Mouse (Mus musculus): ENCODE measurements at regions not wholly inside any gene's neighbourhood (a gene's known extent, or its start where the extent isn't known, plus 50 kb on each side); places are given as distances from the start of the nearest gene placed in this dataset.

GRCm38 (mm10) chr12:79890887-79891286, 221.9 kb downstream of the Zfp36l1 start:
- H3K79me3 ChIP-seq (ENCODE audit: low read depth) = no peaks in the 10 kb centered on the region
- no peaks in the 10 kb centered on the region for H3K36me3 ChIP-seq (ENCODE audit: control insufficient read depth, insufficient read depth)
- TF ChIP-seq CTCF (IDR thresholded peaks at IDR 0.05; ENCODE audit: control insufficient read depth, insufficient read depth, insufficient read length) (no peak), MAX (IDR thresholded peaks at IDR 0.05) (no peak), MYOG (IDR thresholded peaks at IDR 0.05; ENCODE audit: control insufficient read depth, extremely low read depth, insufficient read length) (no peak), USF1 (IDR thresholded peaks at IDR 0.05; ENCODE audit: low read depth) (no peak), CEBPB (IDR thresholded peaks at IDR 0.05; ENCODE audit: low read depth) (no peak)
- H3ac ChIP-seq (ENCODE audit: control insufficient read depth, insufficient read length, low read depth) = no peak overlapping the region
- H3K27me3 ChIP-seq (ENCODE audit: control insufficient read depth, insufficient read depth, insufficient read length) = no peaks in the 10 kb centered on the region
- no peaks in the 10 kb centered on the region for H3K79me2 ChIP-seq (ENCODE audit: control insufficient read depth, insufficient read depth)
- H3K4me3 ChIP-seq (ENCODE audit: insufficient read depth, poor library complexity, severe bottlenecking) = no peak overlapping the region

DNA sequence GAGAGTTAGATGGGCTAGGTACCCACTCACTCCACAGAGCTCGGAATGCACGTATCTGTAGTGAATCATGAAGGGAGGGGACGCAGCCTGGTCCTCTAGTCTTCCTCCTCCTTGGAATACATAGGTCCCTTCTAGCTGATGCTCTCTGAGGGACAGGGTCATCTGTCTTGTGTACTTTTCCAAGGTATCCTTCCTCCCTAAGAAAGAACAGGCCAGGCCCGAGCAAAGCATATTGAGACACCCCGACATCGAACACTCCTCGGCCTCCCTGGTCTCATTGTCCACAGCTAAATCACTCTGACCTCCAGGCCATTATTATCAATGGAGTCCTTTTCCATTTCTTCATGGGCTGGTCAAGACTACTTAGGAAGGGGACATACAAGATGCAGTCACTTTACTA, 222.5 kb downstream of the Zfp36l1 start:
- Histone ChIP-seq H3K36me3 (ENCODE audit: control insufficient read depth, insufficient read depth) (no peaks in the 10 kb centered on the region), H3K79me2 (ENCODE audit: control insufficient read depth, insufficient read depth) (no peaks in the 10 kb centered on the region), H3ac (ENCODE audit: control insufficient read depth, insufficient read length, low read depth) (no peak overlapping the region), H3K79me3 (ENCODE audit: low read depth) (no peaks in the 10 kb centered on the region), H3K4me3 (ENCODE audit: insufficient read depth, poor library complexity, severe bottlenecking) (no peak overlapping the region), H3K27me3 (ENCODE audit: control insufficient read depth, insufficient read depth, insufficient read length) (no peaks in the 10 kb centered on the region)
- TF ChIP-seq USF1 (IDR thresholded peaks at IDR 0.05; ENCODE audit: low read depth) = no peak
- no peak for TF ChIP-seq MYOG (IDR thresholded peaks at IDR 0.05; ENCODE audit: control insufficient read depth, extremely low read depth, insufficient read length)
- TF ChIP-seq CTCF (IDR thresholded peaks at IDR 0.05; ENCODE audit: control insufficient read depth, insufficient read depth, insufficient read length) = no peak
- TF ChIP-seq FOSL1 (IDR thresholded peaks at IDR 0.05; ENCODE audit: insufficient read depth, low read length, poor library complexity, severe bottlenecking) = no peak

- Histone ChIP-seq H3K79me3 (ENCODE audit: low read depth) (no peaks in the 10 kb centered on the region), H3K79me2 (ENCODE audit: control insufficient read depth, insufficient read depth) (no peaks in the 10 kb centered on the region), H3K4me3 (ENCODE audit: insufficient read depth, poor library complexity, severe bottlenecking) (no peak overlapping the region), H3ac (ENCODE audit: control insufficient read depth, insufficient read length, low read depth) (no peak overlapping the region), H3K36me3 (ENCODE audit: control insufficient read depth, insufficient read depth) (no peaks in the 10 kb centered on the region), H3K27me3 (ENCODE audit: control insufficient read depth, insufficient read depth, insufficient read length) (no peaks in the 10 kb centered on the region)
- TF ChIP-seq MYOG (IDR thresholded peaks at IDR 0.05; ENCODE audit: control insufficient read depth, extremely low read depth, insufficient read length) = no peak
- no peak for TF ChIP-seq USF1 (IDR thresholded peaks at IDR 0.05; ENCODE audit: low read depth)
- no peak for TF ChIP-seq MYOD1 (IDR thresholded peaks at IDR 0.05; ENCODE audit: control insufficient read depth, insufficient read length, low read depth)
- TF ChIP-seq FOSL1 (IDR thresholded peaks at IDR 0.05; ENCODE audit: insufficient read depth, low read length, poor library complexity, severe bottlenecking) = no peak
- TF ChIP-seq CEBPB (IDR thresholded peaks at IDR 0.05; ENCODE audit: low read depth) = no peak
- TF ChIP-seq CTCF (IDR thresholded peaks at IDR 0.05; ENCODE audit: control insufficient read depth, insufficient read depth, insufficient read length) = no peak
- TF ChIP-seq MAX (IDR thresholded peaks at IDR 0.05) = no peak
These were observed 224.0 kb downstream of the Zfp36l1 start for GRCm38 (mm10) chr12:79888812-79889211.

- no peak for TF ChIP-seq MYOG (IDR thresholded peaks at IDR 0.05; ENCODE audit: control insufficient read depth, extremely low read depth, insufficient read length)
- TF ChIP-seq FOSL1 (IDR thresholded peaks at IDR 0.05; ENCODE audit: insufficient read depth, low read length, poor library complexity, severe bottlenecking) = no peak
- no peak for TF ChIP-seq MYOD1 (IDR thresholded peaks at IDR 0.05; ENCODE audit: control insufficient read depth, insufficient read length, low read depth)
- TF ChIP-seq USF1 (IDR thresholded peaks at IDR 0.05; ENCODE audit: low read depth) = no peak
- no peak for TF ChIP-seq CEBPB (IDR thresholded peaks at IDR 0.05; ENCODE audit: low read depth)
- no peak for TF ChIP-seq CTCF (IDR thresholded peaks at IDR 0.05; ENCODE audit: control insufficient read depth, insufficient read depth, insufficient read length)
- TF ChIP-seq MAX (IDR thresholded peaks at IDR 0.05) = no peak
- Histone ChIP-seq H3K27me3 (ENCODE audit: control insufficient read depth, insufficient read depth, insufficient read length) (no peaks in the 10 kb centered on the region), H3K4me3 (ENCODE audit: insufficient read depth, poor library complexity, severe bottlenecking) (no peak overlapping the region), H3K36me3 (ENCODE audit: control insufficient read depth, insufficient read depth) (no peaks in the 10 kb centered on the region), H3ac (ENCODE audit: control insufficient read depth, insufficient read length, low read depth) (no peak overlapping the region), H3K79me2 (ENCODE audit: control insufficient read depth, insufficient read depth) (no peaks in the 10 kb centered on the region), H3K79me3 (ENCODE audit: low read depth) (no peaks in the 10 kb centered on the region)
These were observed 224.7 kb downstream of the Zfp36l1 start for GRCm38 (mm10) chr12:79888086-79888485.

DNA sequence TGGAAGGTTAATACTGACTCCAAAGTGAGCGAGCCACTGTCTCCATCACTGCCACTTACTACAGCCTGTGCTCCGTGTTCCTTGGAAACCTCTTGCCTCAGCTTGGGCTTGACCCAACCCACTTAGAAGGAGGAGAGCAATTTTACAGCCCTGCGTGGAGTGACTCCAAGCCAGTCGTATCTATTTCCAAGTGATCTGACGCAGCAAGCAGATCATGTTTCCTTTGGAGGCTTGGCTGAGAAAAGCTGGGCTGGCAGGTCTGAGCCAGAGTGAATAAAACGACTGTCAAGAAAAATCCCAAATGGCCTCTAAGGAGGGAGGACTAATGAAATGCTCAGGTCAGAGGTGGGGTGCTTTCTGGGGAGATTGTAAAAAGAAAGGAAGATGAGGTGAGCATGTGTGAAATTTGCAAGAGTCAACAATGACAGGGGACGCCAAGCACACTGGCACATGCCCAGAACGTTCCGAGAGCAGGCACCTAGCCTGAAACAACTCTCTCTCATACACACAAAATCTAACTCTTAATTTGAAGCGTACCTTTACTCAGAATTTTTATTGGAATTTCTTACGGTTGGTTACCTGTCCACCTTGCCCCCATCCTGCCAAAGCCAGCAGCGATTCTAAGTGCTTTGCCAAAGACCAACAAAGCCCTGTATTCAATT, 225.5 kb downstream of the Zfp36l1 start:
- Histone ChIP-seq H3K4me3 (ENCODE audit: insufficient read depth, poor library complexity, severe bottlenecking) (no peak overlapping the region), H3ac (ENCODE audit: control insufficient read depth, insufficient read length, low read depth) (no peak overlapping the region), H3K79me2 (ENCODE audit: control insufficient read depth, insufficient read depth) (no peaks in the 10 kb centered on the region), H3K36me3 (ENCODE audit: control insufficient read depth, insufficient read depth) (no peaks in the 10 kb centered on the region), H3K79me3 (ENCODE audit: low read depth) (no peaks in the 10 kb centered on the region), H3K27me3 (ENCODE audit: control insufficient read depth, insufficient read depth, insufficient read length) (no peaks in the 10 kb centered on the region)
- no peak for TF ChIP-seq USF1 (IDR thresholded peaks at IDR 0.05; ENCODE audit: low read depth)
- TF ChIP-seq MYOG (IDR thresholded peaks at IDR 0.05; ENCODE audit: control insufficient read depth, extremely low read depth, insufficient read length) = no peak
- no peak for TF ChIP-seq MYOD1 (IDR thresholded peaks at IDR 0.05; ENCODE audit: control insufficient read depth, insufficient read length, low read depth)

- Histone ChIP-seq H3K79me3 (ENCODE audit: low read depth) (no peaks in the 10 kb centered on the region), H3K27me3 (ENCODE audit: control insufficient read depth, insufficient read depth, insufficient read length) (no peaks in the 10 kb centered on the region), H3K4me3 (ENCODE audit: insufficient read depth, poor library complexity, severe bottlenecking) (no peak overlapping the region), H3ac (ENCODE audit: control insufficient read depth, insufficient read length, low read depth) (no peak overlapping the region), H3K36me3 (ENCODE audit: control insufficient read depth, insufficient read depth) (no peaks in the 10 kb centered on the region), H3K79me2 (ENCODE audit: control insufficient read depth, insufficient read depth) (no peaks in the 10 kb centered on the region)
- TF ChIP-seq CTCF (IDR thresholded peaks at IDR 0.05; ENCODE audit: control insufficient read depth, insufficient read depth, insufficient read length) = no peak
- no peak for TF ChIP-seq CEBPB (IDR thresholded peaks at IDR 0.05; ENCODE audit: low read depth)
- TF ChIP-seq MAX (IDR thresholded peaks at IDR 0.05) = no peak
- no peak for TF ChIP-seq USF1 (IDR thresholded peaks at IDR 0.05; ENCODE audit: low read depth)
- no peak for TF ChIP-seq MYOG (IDR thresholded peaks at IDR 0.05; ENCODE audit: control insufficient read depth, extremely low read depth, insufficient read length)
- TF ChIP-seq FOSL1 (IDR thresholded peaks at IDR 0.05; ENCODE audit: insufficient read depth, low read length, poor library complexity, severe bottlenecking) = no peak
- no peak for TF ChIP-seq MYOD1 (IDR thresholded peaks at IDR 0.05; ENCODE audit: control insufficient read depth, insufficient read length, low read depth)
These were observed 226.3 kb downstream of the Zfp36l1 start for GRCm38 (mm10) chr12:79886494-79886893.

Measured in C2C12 (cell line).